Mouse (Mus musculus): ENCODE measurements at regions not wholly inside any gene's neighbourhood (a gene's known extent, or its start where the extent isn't known, plus 50 kb on each side); places are given as distances from the start of the nearest gene placed in this dataset.
"Not testable (repeated sequence)": the region's sequence is repeated elsewhere in the genome, so short reads cannot be mapped to it uniquely, and the experiment has no call there.

- peak; percentile 7 for DNase-seq
Measured at GRCm38 (mm10) chr1:184187582-184187981, 153.5 kb upstream of the 1700056E22Rik start.

- DNase-seq, result no peak
Measured at GRCm38 (mm10) chr1:184182163-184182562, 148.1 kb upstream of the 1700056E22Rik start.

- not testable (repeated sequence) for DNase-seq
Measured at GRCm38 (mm10) chr1:184174416-184174815, 140.3 kb upstream of the 1700056E22Rik start.

GRCm38 (mm10) chr1:184173739-184174138 is 139.6 kb upstream of the 1700056E22Rik start:
- DNase-seq, result no peak

- no peak for DNase-seq
Measured at GRCm38 (mm10) chr1:184172986-184173385, 138.9 kb upstream of the 1700056E22Rik start.

- no peak for DNase-seq
Measured at GRCm38 (mm10) chr1:184171601-184172000, 137.5 kb upstream of the 1700056E22Rik start.

GRCm38 (mm10) chr1:184170926-184171325 is 136.8 kb upstream of the 1700056E22Rik start:
- DNase-seq, result no peak

- no peak for DNase-seq
Measured at GRCm38 (mm10) chr1:184169967-184170366, 135.9 kb upstream of the 1700056E22Rik start.

- DNase-seq, result no peak
Measured at GRCm38 (mm10) chr1:184169034-184169783, 135.1 kb upstream of the 1700056E22Rik start.

GRCm38 (mm10) chr1:184166951-184167350 is 132.8 kb upstream of the 1700056E22Rik start:
- DNase-seq, result no peak

GRCm38 (mm10) chr1:184162526-184162925 is 128.4 kb upstream of the 1700056E22Rik start:
- not testable (repeated sequence) for DNase-seq

GRCm38 (mm10) chr1:184147713-184148112 is 113.6 kb upstream of the 1700056E22Rik start:
- no peak for DNase-seq

GRCm38 (mm10) chr1:184142974-184143373 is 108.9 kb upstream of the 1700056E22Rik start:
- no peak for DNase-seq

GRCm38 (mm10) chr1:184140486-184140885 is 106.4 kb upstream of the 1700056E22Rik start:
- DNase-seq, result no peak

- no peak for DNase-seq
Measured at GRCm38 (mm10) chr1:184140082-184140481, 106.0 kb upstream of the 1700056E22Rik start.

- no peak for DNase-seq
Measured at GRCm38 (mm10) chr1:184138661-184139060, 104.6 kb upstream of the 1700056E22Rik start.

- no peak for DNase-seq
Measured at GRCm38 (mm10) chr1:184130897-184131296, 96.8 kb upstream of the 1700056E22Rik start.

GRCm38 (mm10) chr1:184127321-184127720 is 93.2 kb upstream of the 1700056E22Rik start:
- no peak for DNase-seq

- DNase-seq, result no peak
Measured at GRCm38 (mm10) chr1:184126909-184127308, 92.8 kb upstream of the 1700056E22Rik start.

Data from embryo, embryonic 11 days (tissue).